Mouse (Mus musculus): ENCODE results near the gene Zfp790. TPM values are rescaled to one million over a fixed set of nuclear protein-coding genes. Genes with fewer than 3 reads are reported as not detected.

Gene Zfp790
- polyA plus RNA-seq, 1 experiment: 12.0 TPM

- TF ChIP-seq POLR2A (IDR thresholded peaks at IDR 0.05; ENCODE audit: low read depth, low read length) (no peak), CTCF (IDR thresholded peaks at IDR 0.05; ENCODE audit: borderline replicate concordance, insufficient read depth, low read length) (no peak)
- Histone ChIP-seq H3K27ac (ENCODE audit: insufficient read depth, low read length) (no peak overlapping the region), H3K4me3 (ENCODE audit: insufficient read depth, low read length) (no peak overlapping the region), H3K4me1 (ENCODE audit: control insufficient read depth, insufficient read depth, low read length) (no peaks in the 10 kb centered on the region)
Observed at GRCm38 (mm10) chr7:29880056-29880455, 64.1 kb downstream of the Zfp790 start.

Other genes with a start within 250 kb of the Zfp790 start
- gene Catsperg2, start 89.1 kb upstream of the Zfp790 start, polyA plus RNA-seq (2011; ENCODE audit: insufficient read length, low read depth, missing spikeins): not detected in 2 replicates
- 10.3 and 13.3 TPM in 2 replicates for gene Zfp84, start 47.6 kb upstream of the Zfp790 start, polyA plus RNA-seq (2011; ENCODE audit: insufficient read length, low read depth, missing spikeins)
- gene Zfp30, start 32.1 kb upstream of the Zfp790 start, polyA plus RNA-seq (2011; ENCODE audit: insufficient read length, low read depth, missing spikeins): 3.7 and 4.4 TPM in 2 replicates
- gene Zfp940, start 37.6 kb downstream of the Zfp790 start, polyA plus RNA-seq (2011; ENCODE audit: insufficient read length, low read depth, missing spikeins): 3.9 and 5.2 TPM in 2 replicates
- gene Zfp420, start 43.9 kb downstream of the Zfp790 start, polyA plus RNA-seq (2011; ENCODE audit: insufficient read length, low read depth, missing spikeins): 5.8 and 7.3 TPM in 2 replicates
- gene Zfp27, start 90.5 kb downstream of the Zfp790 start, polyA plus RNA-seq (2011; ENCODE audit: insufficient read length, low read depth, missing spikeins): 11.0 and 12.5 TPM in 2 replicates
- 6.5 and 11.6 TPM in 2 replicates for gene Zfp383, start 92.1 kb downstream of the Zfp790 start, polyA plus RNA-seq (2011; ENCODE audit: insufficient read length, low read depth, missing spikeins)
- gene Zfp74, start 138.0 kb downstream of the Zfp790 start, polyA plus RNA-seq (2011; ENCODE audit: insufficient read length, low read depth, missing spikeins): 8.0 and 11.9 TPM in 2 replicates
- gene Zfp568, start 167.8 kb downstream of the Zfp790 start, polyA plus RNA-seq (2011; ENCODE audit: insufficient read length, low read depth, missing spikeins): 17.4 and 21.7 TPM in 2 replicates
- 3.1 and 3.6 TPM in 2 replicates for gene Zfp14, start 235.3 kb downstream of the Zfp790 start, polyA plus RNA-seq (2011; ENCODE audit: insufficient read length, low read depth, missing spikeins)

Data from embryonic fibroblast, embryonic 13.5 days (primary cell).